Mouse (Mus musculus) lung, adult 2 months (tissue): ENCODE measurements around the gene Dpysl4.

Experiments used
- CTCF ChIP-seq: fragments of 200-500 bp; IDR thresholded peaks from 2 replicates; pipeline ENCODE4 v1.5.1; 2011; ENCODE audit warnings: mild to moderate bottlenecking, low read length, control low read depth; ENCODE audit not compliant: insufficient read depth
- POLR2A ChIP-seq: fragments of 200-500 bp; IDR thresholded peaks from 2 replicates; pipeline ENCODE4 v1.6.1; 2011; ENCODE audit warnings: low read depth, mild to moderate bottlenecking, control low read depth, low read length, borderline replicate concordance; ENCODE audit errors: extremely low read depth

- no peak for TF ChIP-seq CTCF
- TF ChIP-seq POLR2A, result no peak
Measured at GRCm38 (mm10) chr7:139101826-139102225, 16.0 kb downstream of the Dpysl4 start.
